Mouse (Mus musculus) embryonic facial prominence, embryonic 13.5 days (tissue): Measurements from ENCODE around the gene Khdc1a. TPM values are rescaled to one million over a fixed set of nuclear protein-coding genes. Genes with fewer than 3 reads are reported as not detected.
"Not testable (repeated sequence)": the region's sequence is repeated elsewhere in the genome, so short reads cannot be mapped to it uniquely, and the experiment has no call there.

Source experiments
- ATAC-seq: fragments of 200-750 bp; cut with Nextera tagmentation; 2 replicates; pipeline ENCODE4 v1.8.0; 2017; ENCODE audit warnings: low read depth; ENCODE audit not compliant: insufficient number of reproducible peaks, insufficient read depth, low FRiP score, low TSS enrichment
- H3K27ac ChIP-seq: fragments of 300-500 bp; sonication (generic); 2 replicates; pipeline ENCODE4 v1.5.1; 2015; ENCODE audit warnings: moderate library complexity, mild to moderate bottlenecking, inconsistent platforms
- H3K27me3 ChIP-seq: fragments of 300-500 bp; sonication (generic); 2 replicates; pipeline ENCODE4 v1.6.1; 2015; ENCODE audit warnings: mild to moderate bottlenecking, inconsistent platforms
- H3K36me3 ChIP-seq: fragments of 300-500 bp; sonication (generic); 2 replicates; pipeline ENCODE4 v1.6.1; 2015; ENCODE audit warnings: mild to moderate bottlenecking, inconsistent platforms
- H3K4me1 ChIP-seq: fragments of 300-500 bp; sonication (generic); 2 replicates; pipeline ENCODE4 v1.6.1; 2015; ENCODE audit warnings: inconsistent platforms
- H3K4me2 ChIP-seq: fragments of 300-500 bp; sonication (generic); 2 replicates; pipeline ENCODE4 v1.6.1; 2015; ENCODE audit warnings: moderate library complexity, mild to moderate bottlenecking, inconsistent platforms
- H3K4me3 ChIP-seq: fragments of 300-500 bp; sonication (generic); 2 replicates; pipeline ENCODE4 v1.5.1; 2015; ENCODE audit warnings: mild to moderate bottlenecking, inconsistent platforms
- H3K9ac ChIP-seq: fragments of 300-500 bp; sonication (generic); 2 replicates; pipeline ENCODE4 v1.6.1; 2015; ENCODE audit warnings: mild to moderate bottlenecking, inconsistent platforms
- H3K9me3 ChIP-seq: fragments of 300-500 bp; sonication (generic); 2 replicates; pipeline ENCODE4 v1.6.1; 2016; ENCODE audit warnings: inconsistent platforms
- WGBS: fragments of 180-500 bp; shearing (Covaris S2); methylation state at CpG from one replicate; pipeline ENCODE4 v1.1.7; 2015; ENCODE audit warnings: mixed read lengths; 5-methylcytosine and 5-hydroxymethylcytosine counted together
- polyA plus RNA-seq: library from polyadenylated mRNA; unstranded; fragments of >200 nt; fragmentation: Nextera tagmentation; extraction: Ambion mirVana; gene quantifications from 2 replicates; pipeline ENCODE4 v1.2.1, GENCODE M21; 2015

The Khdc1a gene
- polyA plus RNA-seq, 1 experiment from 2014 or later = not detected

- Histone ChIP-seq H3K9ac (no peak overlapping the region), H3K4me2 (no peak overlapping the region), H3K4me3 (no peak overlapping the region), H3K9me3 (no peaks in the 10 kb centered on the region), H3K36me3 (no peaks in the 10 kb centered on the region), H3K27ac (no peak overlapping the region), H3K27me3 (no peaks in the 10 kb centered on the region), H3K4me1 (no peaks in the 10 kb centered on the region)
- ATAC-seq = no peak
- WGBS = 70% methylated on average over 1 of the region's 1 CpGs
Measured at GRCm38 (mm10) chr1:21323996-21324574, 25.4 kb upstream of the Khdc1a start.

- ATAC-seq = no peak
- no peak overlapping the region for H3K4me3 ChIP-seq
- WGBS = 84% methylated on average over 1 of the region's 1 CpGs
- no peaks in the 10 kb centered on the region for H3K36me3 ChIP-seq
- no peaks in the 10 kb centered on the region for H3K9me3 ChIP-seq
- no peaks in the 10 kb centered on the region for H3K27me3 ChIP-seq
- no peak overlapping the region for H3K27ac ChIP-seq
- no peak overlapping the region for H3K9ac ChIP-seq
- H3K4me2 ChIP-seq = no peak overlapping the region
- no peaks in the 10 kb centered on the region for H3K4me1 ChIP-seq
Measured at GRCm38 (mm10) chr1:21324633-21325032, 24.8 kb upstream of the Khdc1a start.

GRCm38 (mm10) chr1:21326733-21327132, 22.7 kb upstream of the Khdc1a start:
- Histone ChIP-seq H3K27ac (no peak overlapping the region), H3K27me3 (no peaks in the 10 kb centered on the region), H3K36me3 (no peaks in the 10 kb centered on the region), H3K9me3 (no peaks in the 10 kb centered on the region), H3K4me2 (no peak overlapping the region), H3K4me3 (no peak overlapping the region), H3K9ac (no peak overlapping the region), H3K4me1 (no peaks in the 10 kb centered on the region)
- WGBS = 86% methylated on average over 7 of the region's 7 CpGs
- no peak for ATAC-seq

- H3K9me3 ChIP-seq, ATAC-seq, H3K4me3 ChIP-seq, H3K9ac ChIP-seq, H3K4me2 ChIP-seq, H3K27ac ChIP-seq, H3K36me3 ChIP-seq, H3K27me3 ChIP-seq, H3K4me1 ChIP-seq: not testable (repeated sequence)
Measured at GRCm38 (mm10) chr1:21331161-21331560, 18.3 kb upstream of the Khdc1a start.

GRCm38 (mm10) chr1:21333222-21333973, 16.0 kb upstream of the Khdc1a start:
- H3K4me3 ChIP-seq = no peak overlapping the region
- H3K36me3 ChIP-seq = no peaks in the 10 kb centered on the region
- no peak overlapping the region for H3K9ac ChIP-seq
- H3K4me1 ChIP-seq = no peaks in the 10 kb centered on the region
- no peaks in the 10 kb centered on the region for H3K9me3 ChIP-seq
- WGBS = 77% methylated on average over 16 of the region's 16 CpGs
- H3K4me2 ChIP-seq = no peak overlapping the region
- no peak overlapping the region for H3K27ac ChIP-seq
- no peaks in the 10 kb centered on the region for H3K27me3 ChIP-seq
- ATAC-seq = no peak

GRCm38 (mm10) chr1:21335836-21336235, 13.6 kb upstream of the Khdc1a start:
- Histone ChIP-seq H3K4me1 (no peaks in the 10 kb centered on the region), H3K9me3 (no peaks in the 10 kb centered on the region), H3K27ac (no peak overlapping the region), H3K4me2 (no peak overlapping the region), H3K27me3 (no peaks in the 10 kb centered on the region), H3K9ac (no peak overlapping the region), H3K36me3 (no peaks in the 10 kb centered on the region), H3K4me3 (no peak overlapping the region)
- ATAC-seq = no peak

- Histone ChIP-seq H3K9me3 (no peaks in the 10 kb centered on the region), H3K4me3 (no peak overlapping the region), H3K4me2 (no peak overlapping the region), H3K27ac (no peak overlapping the region), H3K27me3 (no peaks in the 10 kb centered on the region), H3K4me1 (no peaks in the 10 kb centered on the region), H3K9ac (no peak overlapping the region), H3K36me3 (no peaks in the 10 kb centered on the region)
- no peak for ATAC-seq
- WGBS = 98% methylated on average over 1 of the region's 1 CpGs
Measured at GRCm38 (mm10) chr1:21340745-21341144, 8.7 kb upstream of the Khdc1a start.

GRCm38 (mm10) chr1:21344253-21344652, 5.2 kb upstream of the Khdc1a start:
- H3K9ac ChIP-seq = no peak overlapping the region
- no peaks in the 10 kb centered on the region for H3K36me3 ChIP-seq
- no peaks in the 10 kb centered on the region for H3K9me3 ChIP-seq
- 57% methylated on average over 4 of the region's 4 CpGs for WGBS
- no peaks in the 10 kb centered on the region for H3K4me1 ChIP-seq
- no peak for ATAC-seq
- H3K4me3 ChIP-seq = no peak overlapping the region
- H3K27ac ChIP-seq = no peak overlapping the region
- no peaks in the 10 kb centered on the region for H3K27me3 ChIP-seq
- H3K4me2 ChIP-seq = no peak overlapping the region

- not testable (repeated sequence) for H3K27me3 ChIP-seq, H3K9me3 ChIP-seq, H3K9ac ChIP-seq, H3K27ac ChIP-seq, H3K4me1 ChIP-seq, H3K36me3 ChIP-seq, ATAC-seq, H3K4me2 ChIP-seq, H3K4me3 ChIP-seq
- 90% methylated on average over 7 of the region's 7 CpGs for WGBS
Measured at GRCm38 (mm10) chr1:21344752-21345151, 4.7 kb upstream of the Khdc1a start.

- H3K9me3 ChIP-seq, H3K4me2 ChIP-seq, H3K9ac ChIP-seq, H3K27me3 ChIP-seq, H3K4me3 ChIP-seq, ATAC-seq, H3K36me3 ChIP-seq, H3K4me1 ChIP-seq, H3K27ac ChIP-seq: not testable (repeated sequence)
- 65% methylated on average over 1 of the region's 1 CpGs for WGBS
Measured at GRCm38 (mm10) chr1:21368031-21368430, 18.6 kb downstream of the Khdc1a start, which contains the start of gene Khdc1c. Gene Khdc1c, plus strand, starts transcription at chr1:21368331.

- H3K4me2 ChIP-seq = no peak within 1 kb of the TSS
- WGBS = 74% methylated on average over 1 of the region's 1 CpGs
Measured at GRCm38 (mm10) chr1:21383256-21383655, 33.8 kb downstream of the Khdc1a start, which contains the start of gene Khdc1b. Gene Khdc1b, plus strand, starts transcription at chr1:21383556.

GRCm38 (mm10) chr1:21391138-21391671, 41.8 kb downstream of the Khdc1a start:
- no peak overlapping the region for H3K9ac ChIP-seq
- no peaks in the 10 kb centered on the region for H3K27me3 ChIP-seq
- H3K4me3 ChIP-seq = no peak overlapping the region
- no peaks in the 10 kb centered on the region for H3K9me3 ChIP-seq
- H3K4me1 ChIP-seq = no peaks in the 10 kb centered on the region
- H3K4me2 ChIP-seq = no peak overlapping the region
- WGBS = 73% methylated on average over 6 of the region's 6 CpGs
- no peak for ATAC-seq
- H3K36me3 ChIP-seq = no peaks in the 10 kb centered on the region
- H3K27ac ChIP-seq = no peak overlapping the region

More at GRCm38 (mm10) chr1:21383256-21383655, 33.8 kb downstream of the Khdc1a start, which contains the start of gene Khdc1b:
- Histone ChIP-seq H3K27me3 (no peaks in the 10 kb centered on the region), H3K36me3 (no peaks in the 10 kb centered on the region), H3K27ac (no peak within 1 kb of the TSS), H3K4me1 (no peaks in the 10 kb centered on the region), H3K9ac (no peak within 1 kb of the TSS), H3K9me3 (no peaks in the 10 kb centered on the region), H3K4me3 (no peak within 1 kb of the TSS)
- ATAC-seq = no peak
